Mouse (Mus musculus) hindbrain, embryonic 13.5 days (tissue): ENCODE results near the gene Gzmk. TPM values are rescaled to one million over a fixed set of nuclear protein-coding genes. Genes with fewer than 3 reads are reported as not detected.
A peak's percentile ranks its signal among the peaks of the same experiment; 100 is the strongest.

Source experiments
- ATAC-seq: fragments of 200-750 bp; cut with Nextera tagmentation; 2 replicates; pipeline ENCODE4 v1.8.0; 2017; ENCODE audit warnings: moderate TSS enrichment; ENCODE audit not compliant: low FRiP score
- H3K27ac ChIP-seq: fragments of 300-500 bp; sonication (generic); 2 replicates; pipeline ENCODE4 v1.5.1; 2015; ENCODE audit warnings: inconsistent platforms, mild to moderate bottlenecking, moderate library complexity
- H3K27me3 ChIP-seq: fragments of 300-500 bp; sonication (generic); 2 replicates; pipeline ENCODE4 v1.6.1; 2015; ENCODE audit warnings: mild to moderate bottlenecking, inconsistent platforms
- H3K36me3 ChIP-seq: fragments of 300-500 bp; sonication (generic); 2 replicates; pipeline ENCODE4 v1.6.1; 2015; ENCODE audit warnings: mild to moderate bottlenecking, inconsistent platforms
- H3K4me1 ChIP-seq: fragments of 300-500 bp; sonication (generic); replicated peaks from 2 replicates; pipeline ENCODE4 v1.6.1; 2015; ENCODE audit warnings: inconsistent platforms
- H3K4me2 ChIP-seq: fragments of 300-500 bp; sonication (generic); 2 replicates; pipeline ENCODE4 v1.6.1; 2015; ENCODE audit warnings: inconsistent platforms, mild to moderate bottlenecking, moderate library complexity
- H3K4me3 ChIP-seq: fragments of 300-500 bp; sonication (generic); 2 replicates; pipeline ENCODE4 v1.5.1; 2015; ENCODE audit warnings: mild to moderate bottlenecking, inconsistent platforms
- H3K9ac ChIP-seq: fragments of 300-500 bp; sonication (generic); 2 replicates; pipeline ENCODE4 v1.6.1; 2015; ENCODE audit warnings: mild to moderate bottlenecking, inconsistent platforms
- H3K9me3 ChIP-seq: fragments of 300-500 bp; sonication (generic); 2 replicates; pipeline ENCODE4 v1.6.1; 2016; ENCODE audit warnings: inconsistent platforms
- WGBS: fragments of 180-500 bp; shearing (Covaris S2); methylation state at CpG from one replicate; pipeline ENCODE4 v1.1.7; 2015; 5-methylcytosine and 5-hydroxymethylcytosine counted together
- polyA plus RNA-seq: library from polyadenylated mRNA; unstranded; fragments of >200 nt; fragmentation: Nextera tagmentation; extraction: Ambion mirVana; gene quantifications from 2 replicates; pipeline ENCODE4 v1.2.1, GENCODE M21; 2015

Gene Gzmk
- polyA plus RNA-seq, 1 experiment from 2014 or later = not detected

DNA sequence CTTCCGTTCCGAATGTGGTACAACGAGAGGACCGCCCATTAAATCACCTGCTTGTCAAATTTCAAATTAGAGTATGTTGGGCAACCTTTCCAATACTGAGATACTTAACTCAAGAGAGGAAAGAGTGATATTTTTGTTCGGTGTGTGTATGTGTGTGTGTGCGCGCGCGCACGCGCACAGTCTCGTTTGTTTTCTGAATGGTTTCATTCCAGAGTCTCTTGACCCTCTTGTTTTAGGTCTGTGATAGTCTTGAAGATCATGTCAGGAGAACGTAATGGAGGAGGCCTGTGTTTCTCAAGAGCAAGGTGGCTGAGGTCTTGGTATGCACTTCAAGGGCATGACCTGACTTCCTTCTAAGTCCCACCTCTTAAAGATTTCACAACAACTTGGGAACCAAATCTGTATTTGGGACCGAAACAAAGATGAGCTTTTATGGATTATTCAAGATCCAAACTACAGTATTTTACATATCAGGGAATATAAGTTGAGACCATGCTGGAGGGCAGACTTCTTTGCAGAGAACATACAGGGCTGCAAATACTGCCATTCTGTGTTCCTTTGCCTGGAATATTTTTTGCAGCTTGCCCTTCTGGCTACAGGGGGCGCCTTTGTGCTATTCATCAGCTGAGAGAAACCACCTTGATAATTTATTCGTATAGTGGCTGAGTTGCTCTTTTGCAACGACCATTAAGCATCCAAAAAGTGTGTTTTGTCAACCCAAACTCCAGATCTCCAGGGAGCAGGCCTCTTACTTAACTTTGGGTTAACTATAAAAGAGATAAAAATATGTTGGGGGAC lies 2.2 kb upstream of the Gzmk start:
- Histone ChIP-seq H3K36me3 (no peaks in the 10 kb centered on the region), H3K27me3 (no peaks in the 10 kb centered on the region), H3K4me2 (no peak overlapping the region), H3K4me3 (no peak overlapping the region), H3K9me3 (no peaks in the 10 kb centered on the region), H3K4me1 (peaks cover 10% of the 10 kb centered on the region), H3K27ac (no peak overlapping the region), H3K9ac (no peak overlapping the region)
- no peak for ATAC-seq
- 88% methylated on average over 17 of the region's 17 CpGs for WGBS

DNA sequence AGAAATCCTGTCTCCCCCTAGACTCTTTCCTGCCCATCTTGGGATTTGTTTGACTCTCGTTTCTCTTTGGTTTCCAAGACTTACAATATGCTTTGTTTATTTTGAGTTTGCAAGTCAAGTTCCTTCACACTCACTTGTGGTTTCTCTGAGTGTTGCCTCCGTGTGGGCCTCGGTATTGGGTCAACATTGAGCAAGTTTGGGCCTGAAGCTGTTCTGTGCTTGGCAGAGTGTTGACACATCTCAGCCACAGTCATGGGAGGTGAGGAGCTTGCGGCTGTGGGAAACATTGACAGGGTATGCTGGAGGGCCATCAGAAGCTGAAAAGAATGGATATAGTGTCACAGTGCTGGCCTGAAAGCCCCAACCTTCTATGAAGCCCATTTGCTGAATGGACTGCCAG lies 1.4 kb upstream of the Gzmk start:
- Histone ChIP-seq H3K4me1 (peaks cover 10% of the 10 kb centered on the region), H3K4me2 (no peak overlapping the region), H3K27me3 (no peaks in the 10 kb centered on the region), H3K9me3 (no peaks in the 10 kb centered on the region), H3K36me3 (no peaks in the 10 kb centered on the region), H3K4me3 (no peak overlapping the region), H3K9ac (no peak overlapping the region), H3K27ac (no peak overlapping the region)
- ATAC-seq = no peak
- WGBS = 86% methylated on average over 4 of the region's 4 CpGs

DNA sequence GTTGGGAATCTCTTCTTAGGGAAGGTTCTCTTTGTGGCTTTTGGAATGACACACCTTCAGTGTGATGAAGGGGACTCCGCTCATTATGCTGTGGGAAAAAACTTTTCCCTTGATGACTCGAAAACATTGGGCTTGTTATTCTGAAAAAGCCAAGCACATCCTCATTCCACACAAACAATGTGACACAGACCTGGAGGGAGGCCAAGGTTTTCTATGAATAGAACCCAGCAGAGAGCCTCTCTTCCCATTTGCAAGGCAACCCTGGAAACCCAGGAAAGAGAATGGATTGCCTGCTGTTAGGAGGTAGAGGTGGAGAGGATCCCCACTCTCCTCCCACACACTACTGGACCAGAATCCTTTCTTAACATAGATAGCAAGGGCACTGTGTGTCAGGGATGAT lies 1.6 kb downstream of the Gzmk start:
- H3K27me3 ChIP-seq = no peaks in the 10 kb centered on the region
- no peaks in the 10 kb centered on the region for H3K9me3 ChIP-seq
- peak overlapping the region; percentile 61 for H3K27ac ChIP-seq
- ATAC-seq = peak; percentile 43; the same call in 1 of the 2 replicates
- H3K4me1 ChIP-seq = peaks cover 10% of the 10 kb centered on the region
- 7% methylated on average over 2 of the region's 2 CpGs for WGBS
- no peak overlapping the region for H3K9ac ChIP-seq
- H3K4me3 ChIP-seq = no peak overlapping the region
- no peaks in the 10 kb centered on the region for H3K36me3 ChIP-seq
- H3K4me2 ChIP-seq = peak overlapping the region; percentile 34

DNA sequence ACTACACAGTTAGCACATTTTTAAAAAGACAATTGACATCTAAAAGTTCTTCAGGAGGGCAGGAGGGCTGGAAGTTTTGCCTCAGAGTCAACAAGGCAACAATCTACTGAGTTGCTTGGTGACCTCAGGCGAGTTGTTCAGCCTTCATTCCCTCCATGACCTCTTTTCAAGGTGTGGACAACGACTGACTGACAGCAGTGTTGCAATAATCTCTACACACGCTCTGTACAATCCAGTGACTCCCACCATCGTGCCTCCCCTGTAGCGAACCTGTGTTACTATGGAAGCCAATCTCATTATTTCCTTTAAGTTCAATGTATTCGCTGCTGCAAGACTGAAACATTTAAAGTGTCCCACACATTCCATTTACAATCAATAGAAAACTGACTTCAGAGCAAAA lies 3.9 kb downstream of the Gzmk start:
- H3K27ac ChIP-seq = no peak overlapping the region
- no peaks in the 10 kb centered on the region for H3K27me3 ChIP-seq
- H3K36me3 ChIP-seq = no peaks in the 10 kb centered on the region
- no peak for ATAC-seq
- WGBS = 76% methylated on average over 6 of the region's 6 CpGs
- no peak overlapping the region for H3K9ac ChIP-seq
- H3K4me2 ChIP-seq = no peak overlapping the region
- no peaks in the 10 kb centered on the region for H3K9me3 ChIP-seq
- H3K4me1 ChIP-seq = peaks cover 10% of the 10 kb centered on the region
- no peak overlapping the region for H3K4me3 ChIP-seq

DNA sequence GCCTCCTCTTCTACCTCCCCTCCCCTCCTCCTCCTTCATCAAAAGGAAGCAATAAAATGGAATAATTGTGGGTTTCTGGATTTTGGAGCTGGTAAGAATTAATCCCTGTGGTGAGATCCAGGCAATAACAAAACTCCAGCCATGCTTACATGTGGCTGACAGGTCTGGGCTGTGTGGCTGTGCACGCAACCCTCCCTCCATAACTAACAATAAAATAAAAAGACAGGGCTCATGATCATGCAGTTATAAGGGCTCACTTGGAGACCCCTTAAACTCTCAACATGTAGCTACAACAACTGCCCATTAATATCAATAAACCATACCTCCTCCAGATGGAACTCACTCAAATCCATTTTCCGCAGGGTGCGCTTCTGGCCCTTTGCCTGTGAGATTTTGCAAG lies 11.8 kb downstream of the Gzmk start:
- no peak for ATAC-seq
- Histone ChIP-seq H3K4me1 (peaks cover 7% of the 10 kb centered on the region), H3K9me3 (no peaks in the 10 kb centered on the region), H3K27me3 (peaks cover 9% of the 10 kb centered on the region; the same call in 1 of the 2 replicates), H3K36me3 (no peaks in the 10 kb centered on the region), H3K4me2 (no peak overlapping the region), H3K4me3 (no peak overlapping the region), H3K27ac (no peak overlapping the region), H3K9ac (no peak overlapping the region)
- 99% methylated on average over 3 of the region's 3 CpGs for WGBS

DNA sequence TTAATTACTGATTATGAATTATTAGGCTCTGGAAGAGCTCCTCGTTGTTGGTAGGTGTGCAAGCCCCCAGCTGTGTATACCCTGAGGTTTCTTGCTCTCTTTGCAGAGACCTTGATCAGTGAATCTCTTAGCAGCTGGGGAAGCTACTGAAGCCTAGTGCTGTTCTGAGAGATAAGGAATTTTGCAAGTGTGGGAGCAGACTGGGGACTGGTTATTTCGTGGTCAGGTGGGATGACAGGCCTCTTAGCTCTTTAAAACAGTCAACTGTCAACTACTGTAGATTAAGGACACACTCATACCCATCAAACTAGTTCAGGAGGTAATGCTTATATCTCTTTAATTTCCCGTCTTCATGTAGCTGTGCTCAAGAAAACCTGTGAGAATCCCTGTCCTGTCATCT lies 13.3 kb downstream of the Gzmk start:
- no peaks in the 10 kb centered on the region for H3K9me3 ChIP-seq
- ATAC-seq = no peak
- peaks cover 7% of the 10 kb centered on the region for H3K4me1 ChIP-seq
- no peaks in the 10 kb centered on the region for H3K36me3 ChIP-seq
- H3K4me3 ChIP-seq = no peak overlapping the region
- no peak overlapping the region for H3K27ac ChIP-seq
- H3K27me3 ChIP-seq = peaks cover 9% of the 10 kb centered on the region; the same call in 1 of the 2 replicates
- H3K9ac ChIP-seq = no peak overlapping the region
- 69% methylated on average over 3 of the region's 3 CpGs for WGBS
- H3K4me2 ChIP-seq = no peak overlapping the region

DNA sequence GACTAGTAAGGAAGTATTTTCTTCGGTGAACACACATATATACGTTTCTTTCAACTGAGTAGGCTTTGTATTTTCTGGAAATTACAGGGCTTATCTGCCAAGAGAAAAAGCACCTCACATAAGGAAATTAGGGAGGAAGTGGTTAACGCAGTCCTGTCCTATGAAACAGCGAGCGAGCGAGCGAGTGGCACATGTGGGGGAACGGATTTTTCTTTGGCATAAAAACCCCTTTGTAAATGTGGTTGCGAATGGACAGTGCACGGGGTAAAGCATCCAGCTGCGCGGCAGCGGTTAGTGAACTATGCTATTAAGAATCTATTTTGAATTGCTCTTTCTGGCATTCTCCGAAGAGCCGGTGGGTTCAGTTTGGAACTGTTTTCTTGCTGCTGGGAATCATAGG lies 14.4 kb downstream of the Gzmk start:
- no peak overlapping the region for H3K27ac ChIP-seq
- no peak overlapping the region for H3K9ac ChIP-seq
- no peaks in the 10 kb centered on the region for H3K36me3 ChIP-seq
- no peak for ATAC-seq
- 76% methylated on average over 15 of the region's 15 CpGs for WGBS
- no peak overlapping the region for H3K4me3 ChIP-seq
- H3K27me3 ChIP-seq = peaks cover 9% of the 10 kb centered on the region; the same call in 1 of the 2 replicates
- peaks cover 7% of the 10 kb centered on the region for H3K4me1 ChIP-seq
- no peak overlapping the region for H3K4me2 ChIP-seq
- H3K9me3 ChIP-seq = no peaks in the 10 kb centered on the region

DNA sequence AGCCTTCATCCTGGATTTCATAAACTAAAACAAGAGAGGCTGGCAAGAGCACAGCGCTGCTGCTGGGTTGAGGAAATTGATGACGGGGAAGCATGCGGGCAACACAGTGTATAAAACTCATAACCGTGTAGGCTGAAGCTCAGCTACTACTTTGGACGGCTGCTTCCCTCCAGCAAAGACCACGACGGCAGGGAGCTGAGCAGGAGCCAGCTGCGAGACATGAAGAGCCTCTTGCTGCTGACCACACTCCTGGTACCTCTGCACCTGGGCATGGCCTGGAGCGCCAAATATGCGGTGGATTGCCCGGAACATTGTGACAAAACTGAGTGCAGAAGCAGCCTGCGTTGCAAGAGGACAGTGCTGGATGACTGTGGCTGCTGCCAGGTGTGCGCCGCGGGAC lies 16.1 kb downstream of the Gzmk start, which contains the start of gene Esm1:
TSS of gene Esm1 (plus strand) at position 36 of the 400 bp plus-strand sequence.
- Histone ChIP-seq H3K9ac (no peak within 1 kb of the TSS), H3K4me2 (peak within 1 kb of the TSS; percentile 21), H3K4me3 (no peak within 1 kb of the TSS), H3K27ac (no peak within 1 kb of the TSS), H3K9me3 (no peaks in the 10 kb centered on the region), H3K27me3 (peaks cover 9% of the 10 kb centered on the region; the same call in 1 of the 2 replicates), H3K36me3 (no peaks in the 10 kb centered on the region), H3K4me1 (peaks cover 7% of the 10 kb centered on the region)
- no peak for ATAC-seq
- WGBS = 49% methylated on average over 15 of the region's 15 CpGs

DNA sequence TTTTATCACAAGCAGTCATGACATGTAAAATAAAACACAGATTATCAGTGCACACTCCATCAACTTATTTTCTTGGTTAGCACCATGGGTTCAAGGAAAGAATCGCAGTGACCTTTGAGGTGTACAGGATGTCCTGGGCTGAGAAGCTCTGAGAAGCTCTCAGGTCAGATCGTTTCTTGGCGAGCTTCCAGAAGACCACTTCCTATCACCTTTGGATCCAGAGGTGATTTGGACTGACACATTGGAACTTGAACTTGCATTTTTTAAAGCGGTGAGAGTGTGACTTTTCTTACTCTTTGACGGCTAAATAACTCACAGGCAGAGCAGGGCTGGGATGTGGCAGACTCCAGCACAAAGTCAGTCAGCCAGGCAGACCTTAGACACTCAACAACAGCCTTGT lies 20.4 kb downstream of the Gzmk start:
- no peak overlapping the region for H3K27ac ChIP-seq
- no peaks in the 10 kb centered on the region for H3K36me3 ChIP-seq

DNA sequence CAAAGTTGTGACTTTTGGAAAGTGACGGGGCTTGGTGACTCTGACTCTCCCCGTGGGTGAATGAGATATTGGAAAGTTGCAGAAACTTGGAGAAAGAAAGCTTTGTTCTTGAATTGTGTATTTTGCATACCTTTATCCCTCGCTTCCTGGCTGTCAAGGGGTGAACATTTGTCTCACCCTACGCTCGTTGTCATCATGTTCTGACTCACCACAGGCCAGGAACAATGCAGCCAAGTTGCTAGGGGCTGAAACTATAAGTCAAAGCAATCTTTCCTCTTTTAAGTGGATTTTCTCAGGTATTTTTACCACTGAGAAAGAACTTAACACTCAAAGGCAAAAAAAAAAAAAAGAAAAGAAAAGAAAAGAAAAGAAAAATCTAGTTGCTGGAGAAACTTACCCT lies 22.6 kb downstream of the Gzmk start:
- WGBS = 47% methylated on average over 5 of the region's 5 CpGs
- no peak overlapping the region for H3K4me3 ChIP-seq

More for the DNA sequence above, 20.4 kb downstream of the Gzmk start:
- Histone ChIP-seq H3K4me3 (no peak overlapping the region), H3K4me2 (no peak overlapping the region), H3K9ac (no peak overlapping the region), H3K9me3 (no peaks in the 10 kb centered on the region), H3K4me1 (peaks cover 7% of the 10 kb centered on the region), H3K27me3 (peaks cover 8% of the 10 kb centered on the region; the same call in 1 of the 2 replicates)
- WGBS = 93% methylated on average over 5 of the region's 5 CpGs
- no peak for ATAC-seq

DNA sequence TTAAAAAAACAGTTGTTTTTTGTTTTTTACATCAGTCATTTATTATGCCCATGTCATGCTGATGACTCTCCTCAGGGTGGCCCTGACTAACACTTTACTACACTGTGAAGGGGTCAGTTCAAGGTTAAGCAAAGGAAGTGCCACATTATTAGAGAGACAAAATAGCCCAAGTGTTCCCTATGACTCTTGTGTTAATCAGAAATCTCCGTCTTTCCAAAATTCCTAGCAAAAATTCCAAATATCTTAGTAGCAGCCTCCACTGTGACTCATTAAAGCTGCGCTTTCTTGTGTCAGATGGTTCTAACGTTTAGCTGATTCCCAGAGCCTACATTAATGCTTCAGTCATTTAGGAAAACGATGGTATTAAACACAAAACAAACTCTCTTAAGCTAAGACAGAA lies 23.5 kb downstream of the Gzmk start:
- H3K9ac ChIP-seq = no peak overlapping the region
- H3K27ac ChIP-seq = no peak overlapping the region
- H3K27me3 ChIP-seq = no peaks in the 10 kb centered on the region
- no peaks in the 10 kb centered on the region for H3K9me3 ChIP-seq
- no peak overlapping the region for H3K4me2 ChIP-seq
- ATAC-seq = no peak
- WGBS = 71% methylated on average over 4 of the region's 4 CpGs
- no peaks in the 10 kb centered on the region for H3K36me3 ChIP-seq
- H3K4me1 ChIP-seq = no peaks in the 10 kb centered on the region; the same call in 1 of the 2 replicates
- no peak overlapping the region for H3K4me3 ChIP-seq

More for the DNA sequence above, 22.6 kb downstream of the Gzmk start:
- no peak overlapping the region for H3K27ac ChIP-seq
- ATAC-seq = no peak
- no peaks in the 10 kb centered on the region for H3K27me3 ChIP-seq
- no peak overlapping the region for H3K4me2 ChIP-seq
- H3K9ac ChIP-seq = no peak overlapping the region
- H3K4me1 ChIP-seq = no peaks in the 10 kb centered on the region
- no peaks in the 10 kb centered on the region for H3K36me3 ChIP-seq
- H3K9me3 ChIP-seq = no peaks in the 10 kb centered on the region

DNA sequence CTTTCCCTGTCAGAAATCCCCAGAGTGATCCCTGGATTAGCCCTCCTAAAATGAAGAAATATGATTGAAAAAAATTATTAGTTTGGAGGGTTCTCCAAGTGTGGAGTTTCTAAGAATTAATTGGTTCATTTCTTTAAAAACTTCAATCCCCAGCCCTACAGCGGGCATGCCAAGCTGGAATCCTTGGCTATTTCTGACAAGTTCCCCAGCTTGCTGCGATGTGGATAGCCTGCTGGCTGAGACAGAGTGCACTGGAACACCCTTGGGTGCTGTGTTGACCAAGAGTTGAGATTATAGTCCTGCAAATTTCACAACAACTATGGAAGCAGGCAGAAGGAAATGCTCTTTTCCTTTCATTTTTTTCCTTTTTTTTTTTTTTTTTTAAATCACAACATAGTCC lies 24.1 kb downstream of the Gzmk start:
- WGBS = 89% methylated on average over 2 of the region's 2 CpGs
- Histone ChIP-seq H3K27ac (no peak overlapping the region), H3K9ac (no peak overlapping the region), H3K27me3 (no peaks in the 10 kb centered on the region), H3K4me3 (no peak overlapping the region), H3K4me1 (no peaks in the 10 kb centered on the region; the same call in 1 of the 2 replicates), H3K9me3 (no peaks in the 10 kb centered on the region), H3K4me2 (no peak overlapping the region), H3K36me3 (no peaks in the 10 kb centered on the region)
- no peak for ATAC-seq

DNA sequence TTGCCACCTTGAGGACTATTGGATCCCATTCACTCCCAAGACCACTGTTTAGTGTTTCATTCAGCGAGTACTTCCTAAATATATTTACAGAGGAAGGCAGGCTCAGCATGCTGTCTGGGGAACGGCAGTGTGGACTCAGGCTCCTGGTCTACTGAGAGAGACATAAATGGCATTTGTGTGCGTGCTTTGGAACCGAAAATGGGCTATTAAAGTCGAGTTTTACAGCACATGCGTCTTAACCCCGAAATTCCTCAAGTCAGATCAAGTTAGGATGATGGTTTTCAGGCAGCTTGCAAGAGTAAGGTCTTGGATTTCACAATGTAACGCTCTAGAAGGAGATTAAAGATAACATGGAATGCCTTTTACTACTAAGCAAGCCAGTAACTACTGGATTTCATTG lies 25.0 kb downstream of the Gzmk start:
- no peak overlapping the region for H3K4me2 ChIP-seq
- no peak overlapping the region for H3K9ac ChIP-seq
- no peaks in the 10 kb centered on the region for H3K36me3 ChIP-seq
- ATAC-seq = no peak
- 78% methylated on average over 8 of the region's 8 CpGs for WGBS
- H3K27me3 ChIP-seq = no peaks in the 10 kb centered on the region
- H3K9me3 ChIP-seq = no peaks in the 10 kb centered on the region
- no peak overlapping the region for H3K27ac ChIP-seq
- no peaks in the 10 kb centered on the region; the same call in 1 of the 2 replicates for H3K4me1 ChIP-seq
- no peak overlapping the region for H3K4me3 ChIP-seq
